Mouse (Mus musculus): ENCODE measurements around the gene Irs1.

- TF ChIP-seq CTCF (IDR thresholded peaks at IDR 0.05; ENCODE audit: extremely low read depth, insufficient read length, insufficient replicate concordance, low read depth, low read length) (no peak), POLR2A (IDR thresholded peaks at IDR 0.05; ENCODE audit: low read depth, low read length) (no peak)
Observed at GRCm38 (mm10) chr1:82272231-82272630, 19.0 kb downstream of the Irs1 start.
